Comparison of ENCODE assay signal across 9 mouse cellular contexts in the genomic region with DNA sequence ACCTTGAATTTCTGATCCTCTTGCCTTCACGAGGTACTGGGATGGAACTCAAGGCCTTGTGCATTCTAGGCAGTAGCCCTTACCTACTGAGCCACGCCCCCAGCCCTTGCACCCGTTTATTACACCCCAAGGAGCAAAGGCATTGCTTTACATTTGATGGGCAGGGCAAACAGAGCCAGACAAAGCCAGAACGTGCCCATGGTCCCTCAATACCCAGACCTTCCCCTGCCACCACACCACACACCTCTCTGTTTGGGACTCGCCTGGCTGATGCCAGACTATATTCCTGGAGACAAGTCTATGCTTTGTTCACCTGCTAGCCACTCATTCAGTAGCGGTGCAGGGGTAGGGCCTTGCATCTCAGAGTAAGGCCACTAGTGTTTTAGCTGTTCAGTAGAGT. TPM values are rescaled to one million over a fixed set of nuclear protein-coding genes. Genes with fewer than 3 reads are reported as not detected.
DNase-seq lines count a peak whose midpoint lies in the region; ATAC-seq and TF ChIP-seq lines count a peak whose summit lies in the region.
"Had no signal": no experiment of that assay in that cellular context is flagged by ENCODE, and none has a peak within 500 bp of the region (broad histone marks: within the 10 kb centered on the region; RNA-seq: fewer than 3 reads in every experiment).

No protein-coding gene starts in this region.

- no peak for TF ChIP-seq CTCF in C2C12 (IDR thresholded peaks at IDR 0.05; ENCODE audit: control insufficient read depth, insufficient read depth, insufficient read length)
- no peak for TF ChIP-seq CTCF in lung, postnatal 0 days (IDR thresholded peaks at IDR 0.05)

- H3K79me2 ChIP-seq in C2C12 (ENCODE audit: control insufficient read depth, insufficient read depth): peaks cover 51% of the 10 kb centered on the region

- H3K4me3 ChIP-seq in C2C12 (ENCODE audit: insufficient read depth, poor library complexity, severe bottlenecking): no peak overlapping the region
- H3K4me3 ChIP-seq in forebrain, embryonic 16.5 days (replicated peaks; ENCODE audit: low read length): no peak overlapping the region
- no peak overlapping the region for H3K4me3 ChIP-seq in liver, embryonic 16.5 days (ENCODE audit: low read depth, low read length)
- H3K4me3 ChIP-seq in lung, postnatal 0 days (ENCODE audit: low read depth, low read length): no peak overlapping the region

- WGBS in forebrain, embryonic 16.5 days: 45% methylated on average over 6 of the region's 6 CpGs
- 43% methylated on average over 6 of the region's 6 CpGs for WGBS in liver, embryonic 16.5 days (ENCODE audit: insufficient replicate concordance)
- 49% methylated on average over 6 of the region's 6 CpGs for WGBS in lung, postnatal 0 days

- H3K27ac ChIP-seq in forebrain, embryonic 16.5 days (ENCODE audit: low read length): no peak overlapping the region
- no peak overlapping the region for H3K27ac ChIP-seq in liver, embryonic 16.5 days (ENCODE audit: low read length)
- H3K27ac ChIP-seq in lung, postnatal 0 days (ENCODE audit: low read length): no peak overlapping the region

- ATAC-seq in forebrain, embryonic 16.5 days: no peak
- no peak for ATAC-seq in liver, embryonic 16.5 days (ENCODE audit: low read depth)
- no peak for ATAC-seq in lung, postnatal 0 days

- peaks cover 9% of the 10 kb centered on the region for H3K36me3 ChIP-seq in C2C12 (ENCODE audit: control insufficient read depth, insufficient read depth)
- H3K36me3 ChIP-seq in forebrain, embryonic 16.5 days (ENCODE audit: control insufficient read depth, insufficient read depth): no peaks in the 10 kb centered on the region
- H3K36me3 ChIP-seq in liver, embryonic 16.5 days (ENCODE audit: control insufficient read depth, insufficient read depth): no peaks in the 10 kb centered on the region
- no peaks in the 10 kb centered on the region for H3K36me3 ChIP-seq in lung, postnatal 0 days (ENCODE audit: insufficient read depth, low read length)

- peak; percentile 92 for DNase-seq in heart, adult 11 months
- no peak for DNase-seq in heart, adult 9 months (ENCODE audit: low spot score in 2 of 2)
- DNase-seq in left cerebral cortex, adult 18-20 months (ENCODE audit: low spot score in 2 of 2): no peak
- DNase-seq in lung, postnatal 0 days (ENCODE audit: low spot score): no peak
- DNase-seq in left cerebral cortex, adult 9 months (ENCODE audit: low spot score in 2 of 2): no peak
- DNase-seq: adrenal gland, adult 8-10 months had no signal

- H3K79me3 ChIP-seq in C2C12 (ENCODE audit: low read depth): peaks cover 20% of the 10 kb centered on the region

- no peak for TF ChIP-seq EP300 in lung, postnatal 0 days (IDR thresholded peaks at IDR 0.05)

- peak overlapping the region; percentile 96; the same call in 1 of the 2 replicates for H3K4me2 ChIP-seq in forebrain, embryonic 16.5 days (ENCODE audit: low read length)
- peak overlapping the region; percentile 89; the same call in 1 of the 2 replicates for H3K4me2 ChIP-seq in liver, embryonic 16.5 days (ENCODE audit: low read depth, low read length)
- no peak overlapping the region for H3K4me2 ChIP-seq in lung, postnatal 0 days (replicated peaks; ENCODE audit: low read depth, low read length)

- H3K4me1 ChIP-seq in forebrain, embryonic 16.5 days (replicated peaks; ENCODE audit: control insufficient read depth, insufficient read depth, low read length): peaks cover 18% of the 10 kb centered on the region
- H3K4me1 ChIP-seq in liver, embryonic 16.5 days (ENCODE audit: control insufficient read depth, low read depth, low read length): peaks cover 19% of the 10 kb centered on the region
- H3K4me1 ChIP-seq in lung, postnatal 0 days (ENCODE audit: insufficient read depth, low read depth, low read length): peaks cover 11% of the 10 kb centered on the region

- H3K9ac ChIP-seq in forebrain, embryonic 16.5 days (replicated peaks; ENCODE audit: low read depth, low read length): no peak overlapping the region
- H3K9ac ChIP-seq in liver, embryonic 16.5 days (ENCODE audit: low read depth, low read length): no peak overlapping the region
- H3K9ac ChIP-seq in lung, postnatal 0 days (replicated peaks; ENCODE audit: low read depth): no peak overlapping the region

- H3K9me3 ChIP-seq in forebrain, embryonic 16.5 days (ENCODE audit: control insufficient read depth, low read length): no peaks in the 10 kb centered on the region
- no peaks in the 10 kb centered on the region for H3K9me3 ChIP-seq in liver, embryonic 16.5 days (replicated peaks; ENCODE audit: control insufficient read depth, low read length)
- no peaks in the 10 kb centered on the region for H3K9me3 ChIP-seq in lung, postnatal 0 days (ENCODE audit: low read length)

- H3ac ChIP-seq in C2C12 (ENCODE audit: control insufficient read depth, insufficient read length, low read depth): peak overlapping the region; percentile 3

- H3K27me3 ChIP-seq in C2C12 (ENCODE audit: control insufficient read depth, insufficient read depth, insufficient read length): no peaks in the 10 kb centered on the region
- H3K27me3 ChIP-seq in forebrain, embryonic 16.5 days (replicated peaks; ENCODE audit: control insufficient read depth, insufficient read depth, low read length): no peaks in the 10 kb centered on the region; the same call in 1 of the 2 replicates
- H3K27me3 ChIP-seq in liver, embryonic 16.5 days (ENCODE audit: control insufficient read depth, insufficient read depth, low read depth, low read length): peaks cover 4% of the 10 kb centered on the region
- H3K27me3 ChIP-seq in lung, postnatal 0 days (replicated peaks; ENCODE audit: insufficient read depth, low read length): no peaks in the 10 kb centered on the region

TF ChIP-seq in C2C12, 6 proteins besides CTCF, POLR2A, EP300 and RAD21:
- TF ChIP-seq MAX (IDR thresholded peaks at IDR 0.05) (no peak), USF1 (IDR thresholded peaks at IDR 0.05; ENCODE audit: low read depth) (no peak), CEBPB (IDR thresholded peaks at IDR 0.05; ENCODE audit: low read depth) (no peak), MYOG (IDR thresholded peaks at IDR 0.05; ENCODE audit: control insufficient read depth, extremely low read depth, insufficient read length) (no peak), MYOD1 (IDR thresholded peaks at IDR 0.05; ENCODE audit: control insufficient read depth, insufficient read length, low read depth) (no peak), FOSL1 (IDR thresholded peaks at IDR 0.05; ENCODE audit: insufficient read depth, low read length, poor library complexity, severe bottlenecking) (no peak)
TF ChIP-seq in C2C12: peak in this region for 0.

RNA-seq across cellular contexts. Expression of a gene that starts 17.8 kb away (rescaled TPM):
- polyA plus RNA-seq in C2C12 (2012; fragmentation: generic; extraction: Trizol): 87.1 TPM
- 1.3 and 1.9 TPM in 2 replicates for polyA plus RNA-seq in forebrain, embryonic 16.5 days (2015; fragmentation: Nextera tagmentation; extraction: Ambion mirVana)
- 0.72 and 1.3 TPM in 2 replicates for polyA plus RNA-seq in liver, embryonic 16.5 days (2015; fragmentation: Nextera tagmentation; extraction: Ambion mirVana)
- total RNA-seq in left cerebral cortex, adult 18-20 months (2021): 1 to 10 TPM; 2.3 to 2.6 TPM
- polyA plus RNA-seq in lung, postnatal 0 days (2015; fragmentation: Nextera tagmentation; extraction: Ambion mirVana): 7.0 and 8.1 TPM in 2 replicates

RNA-seq across cellular contexts. Expression of a gene that starts 30.8 kb away (rescaled TPM):
- 47.1 TPM for polyA plus RNA-seq in C2C12 (2012; fragmentation: generic; extraction: Trizol)
- polyA plus RNA-seq in forebrain, embryonic 16.5 days (2015; fragmentation: Nextera tagmentation; extraction: Ambion mirVana): 28.7 and 33.6 TPM in 2 replicates
- polyA plus RNA-seq in liver, embryonic 16.5 days (2015; fragmentation: Nextera tagmentation; extraction: Ambion mirVana): 20.2 and 24.1 TPM in 2 replicates
- 100 to 1,000 TPM; 491 to 526 TPM for total RNA-seq in left cerebral cortex, adult 18-20 months (2021)
- 50.7 and 54.0 TPM in 2 replicates for polyA plus RNA-seq in lung, postnatal 0 days (2015; fragmentation: Nextera tagmentation; extraction: Ambion mirVana)
